Mouse (Mus musculus) forelimb bud, embryonic 11.5 days (tissue): ENCODE measurements around the gene Sp9.
A peak's percentile ranks its signal among the peaks of the same experiment; 100 is the strongest.

ENCODE experiments used
- DNase-seq: peaks from one replicate; pipeline ENCODE4 v3.0.0-alpha.2; 2012; ENCODE audit warnings: low read depth, low spot score

Sp9 gene

GRCm38 (mm10) chr2:73271459-73272161 lies at the start of gene Sp9:
Sp9 (plus strand) TSS chr2:73271925.
- peak; percentile 87 for DNase-seq

- DNase-seq = no peak
Observed at GRCm38 (mm10) chr2:73231081-73231480, 40.6 kb upstream of the Sp9 start.

GRCm38 (mm10) chr2:73241299-73241698 lies 30.4 kb upstream of the Sp9 start:
- DNase-seq = no peak

GRCm38 (mm10) chr2:73248701-73249100 lies 23.0 kb upstream of the Sp9 start:
- no peak for DNase-seq

- DNase-seq = no peak
Observed at GRCm38 (mm10) chr2:73263172-73263765, 8.5 kb upstream of the Sp9 start.

- DNase-seq = no peak
Observed at GRCm38 (mm10) chr2:73263794-73264610, 7.7 kb upstream of the Sp9 start.

- no peak for DNase-seq
Observed at GRCm38 (mm10) chr2:73264611-73265195, 7.0 kb upstream of the Sp9 start.

GRCm38 (mm10) chr2:73266011-73266410 lies 5.7 kb upstream of the Sp9 start:
- DNase-seq = no peak

GRCm38 (mm10) chr2:73266623-73267022 lies 5.1 kb upstream of the Sp9 start:
- DNase-seq = no peak

- no peak for DNase-seq
Observed at GRCm38 (mm10) chr2:73267231-73267630, 4.5 kb upstream of the Sp9 start.

- DNase-seq = no peak
Observed at GRCm38 (mm10) chr2:73267818-73268217, 3.9 kb upstream of the Sp9 start.

- no peak for DNase-seq
Observed at GRCm38 (mm10) chr2:73268281-73268680, 3.4 kb upstream of the Sp9 start.

- no peak for DNase-seq
Observed at GRCm38 (mm10) chr2:73268836-73269395, 2.8 kb upstream of the Sp9 start.

GRCm38 (mm10) chr2:73269666-73270065 lies 2.1 kb upstream of the Sp9 start:
- no peak for DNase-seq

GRCm38 (mm10) chr2:73270071-73270592 lies 1.6 kb upstream of the Sp9 start:
- no peak for DNase-seq

- DNase-seq = no peak
Observed at GRCm38 (mm10) chr2:73270593-73271458, 899 bp upstream of the Sp9 start.

GRCm38 (mm10) chr2:73272351-73273248 lies 875 bp downstream of the Sp9 start:
- DNase-seq = no peak

GRCm38 (mm10) chr2:73273249-73274118 lies 1.8 kb downstream of the Sp9 start:
- no peak for DNase-seq
